Mouse (Mus musculus) liver, adult 2 months (tissue): ENCODE data around the gene Clec16a. TPM values are rescaled to one million over a fixed set of nuclear protein-coding genes. Genes with fewer than 3 reads are reported as not detected.

Source experiments
- DNase-seq: peaks from one replicate; pipeline ENCODE4 v3.0.0-alpha.2; 2011; ENCODE audit warnings: low read depth, low spot score; ENCODE audit errors: extremely low read depth
- H3K27ac ChIP-seq: fragments of 200-500 bp; replicated peaks from 2 replicates; pipeline ENCODE4 v1.5.1; 2012; ENCODE audit warnings: low read depth, mild to moderate bottlenecking, control low read depth, inconsistent platforms, low read length; ENCODE audit not compliant: insufficient read depth
- H3K27me3 ChIP-seq: fragments of 200-500 bp; 2 replicates; pipeline ENCODE4 v1.6.1; 2012; ENCODE audit warnings: mild to moderate bottlenecking, moderate library complexity, low read length, inconsistent platforms; ENCODE audit not compliant: control insufficient read depth, insufficient read depth
- H3K36me3 ChIP-seq: fragments of 200-500 bp; 2 replicates; pipeline ENCODE4 v1.6.1; 2012; ENCODE audit warnings: low read length, inconsistent platforms; ENCODE audit not compliant: control insufficient read depth, insufficient read depth
- H3K4me1 ChIP-seq: fragments of 200-500 bp; 2 replicates; pipeline ENCODE4 v1.6.1; 2011; ENCODE audit warnings: low read length; ENCODE audit not compliant: control insufficient read depth, insufficient read depth
- H3K4me3 ChIP-seq: fragments of 200-500 bp; 2 replicates; pipeline ENCODE4 v1.5.1; 2011; ENCODE audit warnings: low read depth, mild to moderate bottlenecking, control low read depth, low read length, moderate library complexity; ENCODE audit not compliant: insufficient read depth
- H3K79me2 ChIP-seq: fragments of 200-500 bp; 2 replicates; pipeline ENCODE4 v1.6.1; 2012; ENCODE audit warnings: inconsistent platforms, mild to moderate bottlenecking, low read length, moderate library complexity; ENCODE audit not compliant: control insufficient read depth, insufficient read depth
- H3K9ac ChIP-seq: fragments of 200-500 bp; 2 replicates; pipeline ENCODE4 v1.6.1; 2012; ENCODE audit warnings: low read depth, mild to moderate bottlenecking, control low read depth, inconsistent platforms, low read length
- CTCF ChIP-seq: fragments of 200-500 bp; IDR thresholded peaks from 2 replicates; pipeline ENCODE4 v1.5.1; 2011; ENCODE audit warnings: low read depth, low read length, control low read depth
- POLR2A ChIP-seq: fragments of 200-500 bp; IDR thresholded peaks from 2 replicates; pipeline ENCODE4 v1.6.1; 2011; ENCODE audit warnings: low read length, control low read depth; ENCODE audit not compliant: insufficient read depth; ENCODE audit errors: extremely low read depth
- WGBS: fragments of 180-500 bp; shearing (Covaris S2); methylation state at CpG from one replicate; pipeline ENCODE4 v1.1.7; 2018; 5-methylcytosine and 5-hydroxymethylcytosine counted together
- polyA plus RNA-seq: library from polyadenylated mRNA; depleted of rRNA; stranded (reverse); fragments of >200 nt; gene quantifications from 2 replicates; pipeline ENCODE4 v1.2.3, GENCODE M21; 2012
- total RNA-seq: library from RNA; depleted of rRNA; stranded (reverse); fragments of >200 nt; gene quantifications from 2 replicates; pipeline ENCODE4 v1.2.3, GENCODE M21; 2014

The Clec16a gene
- total and polyA plus RNA-seq, 2 experiments: 9.8 to 11.6 TPM

- H3K4me1 ChIP-seq: no peaks in the 10 kb centered on the region
- H3K79me2 ChIP-seq: no peaks in the 10 kb centered on the region
- no peaks in the 10 kb centered on the region for H3K27me3 ChIP-seq
- H3K9ac ChIP-seq: no peak overlapping the region
- H3K27ac ChIP-seq: no peak overlapping the region
- no peak for DNase-seq
- no peaks in the 10 kb centered on the region for H3K36me3 ChIP-seq
- whole genome bisulfite sequencing: 92% methylated on average over 19 of the region's 19 CpGs
- TF ChIP-seq POLR2A: no peak
- TF ChIP-seq CTCF: no peak
- H3K4me3 ChIP-seq: no peak overlapping the region
These were observed 226.8 kb downstream of the Clec16a start for GRCm38 (mm10) chr16:10771769-10772510.

GRCm38 (mm10) chr16:10773543-10773942 lies 228.4 kb downstream of the Clec16a start:
- no peaks in the 10 kb centered on the region for H3K36me3 ChIP-seq
- WGBS: 96% methylated on average over 8 of the region's 8 CpGs
- no peaks in the 10 kb centered on the region for H3K79me2 ChIP-seq
- no peak overlapping the region for H3K4me3 ChIP-seq
- no peaks in the 10 kb centered on the region for H3K27me3 ChIP-seq
- TF ChIP-seq POLR2A (no peak), CTCF (no peak)
- H3K27ac ChIP-seq: no peak overlapping the region
- no peaks in the 10 kb centered on the region for H3K4me1 ChIP-seq
- no peak overlapping the region for H3K9ac ChIP-seq
- DNase-seq: no peak

GRCm38 (mm10) chr16:10774726-10775125 lies 229.6 kb downstream of the Clec16a start:
- no peaks in the 10 kb centered on the region for H3K4me1 ChIP-seq
- H3K27me3 ChIP-seq: no peaks in the 10 kb centered on the region
- no peaks in the 10 kb centered on the region for H3K79me2 ChIP-seq
- DNase-seq: no peak
- WGBS: 55% methylated on average over 4 of the region's 4 CpGs
- H3K9ac ChIP-seq: no peak overlapping the region
- H3K4me3 ChIP-seq: no peak overlapping the region
- H3K36me3 ChIP-seq: no peaks in the 10 kb centered on the region
- no peak overlapping the region for H3K27ac ChIP-seq
- TF ChIP-seq CTCF: no peak
- TF ChIP-seq POLR2A: no peak

GRCm38 (mm10) chr16:10776322-10776721 lies 231.2 kb downstream of the Clec16a start:
- Histone ChIP-seq H3K79me2 (no peaks in the 10 kb centered on the region), H3K4me3 (no peak overlapping the region), H3K9ac (no peak overlapping the region), H3K4me1 (no peaks in the 10 kb centered on the region), H3K27me3 (no peaks in the 10 kb centered on the region), H3K27ac (no peak overlapping the region), H3K36me3 (no peaks in the 10 kb centered on the region)
- TF ChIP-seq CTCF (no peak), POLR2A (no peak)
- no peak for DNase-seq
- 70% methylated on average over 7 of the region's 7 CpGs for WGBS

- peak; percentile 9 for DNase-seq
- Histone ChIP-seq H3K27ac (no peak overlapping the region), H3K9ac (no peak overlapping the region), H3K4me3 (no peak overlapping the region), H3K36me3 (no peaks in the 10 kb centered on the region), H3K4me1 (no peaks in the 10 kb centered on the region), H3K79me2 (no peaks in the 10 kb centered on the region), H3K27me3 (no peaks in the 10 kb centered on the region)
- 41% methylated on average over 5 of the region's 5 CpGs for WGBS
- no peak for TF ChIP-seq POLR2A
- no peak for TF ChIP-seq CTCF
These were observed 232.5 kb downstream of the Clec16a start for GRCm38 (mm10) chr16:10777579-10778160.

GRCm38 (mm10) chr16:10780631-10781120 lies 235.5 kb downstream of the Clec16a start:
- H3K27me3 ChIP-seq: 0 out of 2 replicates have a peak, but pooled peaks cover 5% of the 10 kb centered on the region

More at GRCm38 (mm10) chr16:10780631-10781120, 235.5 kb downstream of the Clec16a start:
- H3K9ac ChIP-seq: no peak overlapping the region
- H3K4me1 ChIP-seq: no peaks in the 10 kb centered on the region
- no peaks in the 10 kb centered on the region for H3K36me3 ChIP-seq
- H3K4me3 ChIP-seq: no peak overlapping the region
- WGBS: 88% methylated on average over 5 of the region's 5 CpGs
- H3K79me2 ChIP-seq: no peaks in the 10 kb centered on the region
- H3K27ac ChIP-seq: no peak overlapping the region
- DNase-seq: no peak
- no peak for TF ChIP-seq CTCF
